Mouse (Mus musculus): Measurements from ENCODE around the gene Kcnc1. TPM values are rescaled to one million over a fixed set of nuclear protein-coding genes. Genes with fewer than 3 reads are reported as not detected.
A peak's percentile ranks its signal among the peaks of the same experiment; 100 is the strongest.

Gene Kcnc1
- total RNA-seq, 2 experiments from 2014 or later = 105 to 112 TPM

- no peak for DNase-seq (ENCODE audit: extremely low spot score in 1 of 2, low spot score in 1 of 2)
Observed at GRCm38 (mm10) chr7:46418102-46418622, 21.9 kb downstream of the Kcnc1 start.

DNA sequence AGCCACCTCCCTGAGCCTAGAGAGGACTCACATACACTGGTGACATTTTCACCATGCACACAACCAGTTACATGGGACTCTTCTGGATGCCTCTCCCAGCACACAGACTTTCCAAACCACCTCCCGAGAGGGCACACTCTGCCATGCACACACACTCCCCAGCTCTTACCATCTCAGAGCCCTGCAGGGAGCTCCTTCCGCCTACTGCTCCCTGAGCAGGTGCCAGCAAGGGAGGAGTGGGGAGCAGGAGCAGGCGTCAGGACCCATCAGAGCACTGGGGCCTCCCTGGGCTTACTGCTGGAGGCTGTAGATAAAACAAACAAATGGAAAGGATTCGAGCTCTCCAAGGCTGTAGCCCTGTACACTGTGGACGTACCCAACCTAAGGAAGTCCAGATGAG, 25.2 kb downstream of the Kcnc1 start:
- DNase-seq (ENCODE audit: extremely low spot score in 1 of 2, low spot score in 1 of 2) = no peak

DNA sequence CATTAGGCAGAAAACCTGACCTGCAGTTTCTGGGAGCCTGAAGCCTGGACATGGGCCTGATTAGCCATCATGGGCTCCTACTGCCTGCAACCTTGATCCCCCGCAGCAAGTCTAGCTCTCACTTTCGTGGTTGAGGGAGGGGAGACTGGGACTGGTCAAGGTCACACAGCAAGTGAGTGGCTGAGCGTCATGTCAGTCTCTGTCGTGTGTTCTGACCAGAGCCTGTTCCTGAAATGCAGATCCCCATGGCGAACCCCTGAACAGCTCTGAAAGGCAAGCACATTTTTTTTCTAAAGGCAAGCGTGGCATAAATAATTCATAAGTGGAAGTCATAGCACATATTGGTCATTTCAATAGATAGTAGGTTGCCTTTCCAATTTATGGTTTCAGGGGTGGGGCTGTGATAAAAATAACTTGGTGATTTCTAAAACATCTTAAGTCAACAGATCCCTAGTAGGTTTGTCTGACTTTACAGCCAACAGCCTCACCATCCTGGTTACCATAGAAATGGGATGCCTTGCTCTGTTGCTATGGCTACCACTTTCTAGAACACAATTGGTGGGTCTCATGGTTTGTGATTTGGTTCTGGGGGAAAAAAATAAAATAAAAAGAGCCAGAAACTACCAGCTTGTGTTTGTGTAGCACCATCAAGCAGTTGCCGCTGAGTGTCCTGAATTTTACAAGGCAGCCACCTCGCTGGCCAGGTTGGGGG, 25.9 kb downstream of the Kcnc1 start:
- DNase-seq (ENCODE audit: extremely low spot score in 1 of 2, low spot score in 1 of 2) = no peak

DNA sequence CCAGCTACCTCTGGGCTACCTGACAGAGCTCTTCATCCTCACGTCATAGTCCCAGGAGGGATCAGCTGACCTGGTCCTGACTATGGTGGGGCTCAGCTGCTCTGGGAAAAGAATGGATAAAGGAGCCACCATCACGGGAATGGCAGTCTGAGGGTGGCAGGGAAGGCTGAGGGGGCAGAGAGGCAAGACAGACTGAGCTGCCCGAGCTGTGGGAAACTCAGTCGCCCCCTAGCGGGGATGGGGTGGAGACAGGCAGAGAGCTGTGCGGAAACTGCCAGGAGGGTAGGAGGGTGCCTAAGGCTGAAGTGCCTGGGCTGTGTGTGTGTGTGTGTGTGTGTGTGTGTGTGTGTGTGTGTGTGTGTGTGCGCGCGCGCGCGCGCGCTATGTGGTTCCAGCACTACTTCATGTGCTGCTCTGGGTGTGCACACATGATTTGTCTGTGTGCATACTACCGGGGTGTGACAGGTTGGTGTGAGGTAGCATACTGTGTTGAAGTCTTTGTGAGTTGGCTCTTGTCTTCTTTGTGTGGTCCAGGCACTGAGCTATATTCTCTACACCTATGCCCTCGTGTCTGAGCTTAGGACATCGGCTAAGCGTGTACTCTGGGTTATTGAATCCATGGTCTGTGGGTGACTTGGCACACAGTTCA, 26.6 kb downstream of the Kcnc1 start:
- peak; percentile 76 to 81 for DNase-seq (ENCODE audit: extremely low spot score in 1 of 2, low spot score in 1 of 2)

DNA sequence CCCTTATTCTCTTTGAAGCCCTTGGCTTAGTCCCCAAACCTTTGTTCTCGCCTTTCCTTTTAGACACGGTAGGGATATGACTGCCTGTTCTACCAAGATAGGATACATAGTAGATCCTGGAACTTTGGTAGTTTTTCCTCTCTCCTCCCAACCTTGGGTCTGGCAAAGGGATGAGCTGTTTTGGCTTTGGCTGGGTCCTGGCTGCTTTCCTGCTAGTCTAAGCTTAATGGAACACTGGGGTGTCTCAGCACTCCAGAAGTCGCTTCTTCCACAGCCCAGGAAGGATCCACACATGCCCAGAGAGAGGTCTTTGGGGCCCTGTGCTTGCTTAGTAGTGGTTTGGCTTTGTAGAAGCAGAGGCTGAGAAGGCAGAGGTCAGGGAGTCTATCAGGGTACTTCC, 27.7 kb downstream of the Kcnc1 start:
- no peak for DNase-seq (ENCODE audit: extremely low spot score in 1 of 2, low spot score in 1 of 2)

- no peak for DNase-seq (ENCODE audit: extremely low spot score in 1 of 2, low spot score in 1 of 2)
Observed at GRCm38 (mm10) chr7:46425012-46425411, 28.7 kb downstream of the Kcnc1 start.

- DNase-seq (ENCODE audit: extremely low spot score in 1 of 2, low spot score in 1 of 2) = no peak
Observed at GRCm38 (mm10) chr7:46433874-46434273, 37.6 kb downstream of the Kcnc1 start.

GRCm38 (mm10) chr7:46435833-46436232, 39.5 kb downstream of the Kcnc1 start:
- DNase-seq (ENCODE audit: extremely low spot score in 1 of 2, low spot score in 1 of 2) = no peak

DNA sequence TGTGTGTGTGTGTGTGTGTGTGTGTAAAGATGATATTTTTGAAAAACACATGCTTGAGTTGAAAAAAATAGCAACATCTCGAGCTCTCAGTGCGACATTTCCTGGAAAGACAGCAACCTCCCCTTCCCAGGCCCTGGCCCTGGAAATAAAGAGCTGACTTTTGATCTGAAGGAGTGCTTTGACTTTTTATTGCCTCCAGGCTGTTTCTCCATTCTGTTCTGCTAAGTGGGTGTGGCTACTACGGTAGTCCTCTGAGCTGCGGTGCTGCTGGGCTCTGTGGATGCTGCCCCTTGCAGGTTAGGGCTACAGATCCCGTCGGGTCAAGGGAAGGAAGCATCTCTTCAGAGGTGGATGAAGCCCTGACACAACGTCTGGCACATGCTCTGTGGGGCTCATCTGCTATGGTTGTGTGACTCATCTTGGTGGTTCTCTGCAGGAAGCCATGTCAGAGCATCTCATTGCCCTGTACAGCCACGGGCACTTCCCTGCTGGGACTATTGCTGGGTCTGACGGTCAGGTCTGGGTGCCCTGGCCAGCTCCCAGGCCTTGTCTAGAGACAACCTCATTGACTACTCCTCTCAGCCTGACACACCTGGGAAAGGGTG, 42.3 kb downstream of the Kcnc1 start:
- no peak for DNase-seq (ENCODE audit: extremely low spot score in 1 of 2, low spot score in 1 of 2)

DNA sequence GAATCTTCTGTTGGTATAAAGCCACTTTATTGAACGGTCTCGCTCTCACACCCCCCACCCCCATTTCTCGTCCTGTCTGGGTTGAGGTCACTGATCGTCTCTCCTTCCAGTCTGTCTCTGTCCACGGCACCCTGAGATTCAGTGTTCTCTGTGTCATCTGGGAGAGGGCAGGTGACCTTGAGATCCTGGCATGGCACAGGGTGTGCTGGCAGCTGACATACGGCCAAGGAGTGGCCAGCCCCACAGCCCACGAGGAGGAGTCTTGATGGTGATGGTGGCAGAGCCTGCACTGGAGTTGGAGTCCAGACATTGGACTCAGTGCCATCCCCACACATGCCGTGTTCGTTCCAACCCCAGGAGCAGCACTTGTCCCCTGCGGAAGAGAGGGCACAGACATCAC, 46.9 kb downstream of the Kcnc1 start:
- no peak for DNase-seq (ENCODE audit: extremely low spot score in 1 of 2, low spot score in 1 of 2)

DNA sequence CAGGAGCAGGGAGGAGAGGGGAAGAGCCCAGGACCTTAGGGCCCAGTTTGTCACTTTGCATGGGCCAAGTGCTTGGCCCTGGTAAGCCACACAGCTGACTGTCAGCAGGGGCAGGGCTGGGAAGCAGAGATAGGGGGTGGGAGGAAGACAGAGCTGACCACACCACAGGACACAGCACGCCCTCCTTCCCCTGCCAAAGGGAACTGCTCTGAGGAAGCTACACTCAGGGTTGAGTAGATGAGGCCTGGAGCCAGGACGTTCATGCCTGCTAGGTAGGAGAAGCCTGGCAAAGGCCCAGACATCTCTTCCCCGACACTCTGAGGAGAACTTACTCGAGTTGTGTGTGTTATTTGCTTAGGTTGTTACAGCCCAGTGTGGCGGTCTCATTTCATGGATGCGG, 49.6 kb downstream of the Kcnc1 start:
- no peak for DNase-seq (ENCODE audit: extremely low spot score in 1 of 2, low spot score in 1 of 2)

GRCm38 (mm10) chr7:46447473-46448165, 51.3 kb downstream of the Kcnc1 start:
- DNase-seq (ENCODE audit: extremely low spot score in 1 of 2, low spot score in 1 of 2) = no peak

DNA sequence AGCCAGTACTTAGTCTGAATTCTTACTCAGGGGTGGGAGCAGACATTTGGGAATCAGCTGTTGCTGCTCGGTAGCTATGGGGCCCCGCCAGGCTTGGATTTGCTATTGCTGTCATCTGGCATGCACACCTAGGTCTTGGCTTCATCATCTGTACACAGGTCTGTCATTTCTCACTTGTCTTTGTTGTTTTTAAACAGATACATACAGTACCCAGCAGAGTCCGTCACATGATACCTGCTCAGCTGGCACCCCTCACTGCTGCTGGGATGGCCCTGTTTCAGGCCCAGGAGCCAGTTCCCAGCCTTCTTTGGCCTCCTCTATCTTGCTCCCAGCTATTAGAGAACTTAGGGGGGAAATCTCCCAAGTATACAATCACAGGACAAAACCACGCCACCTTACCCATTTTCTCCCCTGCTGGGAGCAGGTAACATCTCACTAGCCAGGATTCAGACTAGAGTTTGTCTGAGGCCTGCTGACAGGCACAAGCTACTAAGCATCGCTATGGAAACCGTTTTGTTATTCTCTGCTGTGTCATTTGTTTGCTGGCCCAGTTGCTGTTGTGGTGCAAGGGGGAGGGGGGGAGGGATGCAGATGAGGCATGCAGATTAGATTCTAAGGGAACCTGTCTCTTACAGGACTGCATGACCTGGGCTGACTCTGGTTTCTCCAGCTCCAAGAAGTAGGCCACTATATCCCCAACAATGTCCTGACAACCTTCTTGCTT, 52.8 kb downstream of the Kcnc1 start:
- no peak for DNase-seq (ENCODE audit: extremely low spot score in 1 of 2, low spot score in 1 of 2)

DNA sequence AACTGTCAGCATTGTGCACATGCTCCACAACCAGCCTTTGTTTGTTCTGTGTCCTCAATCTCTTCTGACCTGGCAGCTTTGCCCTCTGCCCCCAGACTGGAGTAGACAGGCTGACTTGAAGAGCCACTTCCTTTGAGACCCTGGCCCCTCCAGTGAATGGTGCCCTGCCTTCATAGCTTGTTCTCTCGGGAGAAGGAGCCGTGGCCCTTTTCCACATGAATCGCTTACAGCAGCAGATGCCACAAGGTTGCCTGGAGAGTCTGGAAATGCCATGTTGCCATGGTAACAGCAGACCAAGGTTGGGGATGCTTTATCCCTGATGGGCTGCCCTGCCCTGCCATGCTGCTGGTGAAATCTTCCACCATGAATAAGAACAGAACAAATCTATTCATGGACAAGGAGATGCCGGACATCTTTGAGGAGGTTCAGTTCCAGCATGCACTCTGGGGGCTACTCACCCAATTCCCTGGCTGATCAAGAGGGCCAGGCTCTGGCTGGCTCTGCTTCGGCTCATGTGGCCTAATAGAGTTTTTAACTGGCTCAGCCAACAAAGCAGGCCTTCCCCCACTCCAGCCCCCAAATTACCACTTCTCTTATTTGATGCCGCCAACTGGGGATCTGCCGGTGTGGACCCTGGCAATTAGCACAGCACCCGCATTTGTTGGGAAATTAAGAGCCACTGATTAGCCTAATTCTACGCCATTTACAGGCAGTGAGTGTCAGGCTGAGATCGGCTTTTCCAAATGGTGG, 57.8 kb downstream of the Kcnc1 start:
- no peak for DNase-seq (ENCODE audit: extremely low spot score in 1 of 2, low spot score in 1 of 2)

DNA sequence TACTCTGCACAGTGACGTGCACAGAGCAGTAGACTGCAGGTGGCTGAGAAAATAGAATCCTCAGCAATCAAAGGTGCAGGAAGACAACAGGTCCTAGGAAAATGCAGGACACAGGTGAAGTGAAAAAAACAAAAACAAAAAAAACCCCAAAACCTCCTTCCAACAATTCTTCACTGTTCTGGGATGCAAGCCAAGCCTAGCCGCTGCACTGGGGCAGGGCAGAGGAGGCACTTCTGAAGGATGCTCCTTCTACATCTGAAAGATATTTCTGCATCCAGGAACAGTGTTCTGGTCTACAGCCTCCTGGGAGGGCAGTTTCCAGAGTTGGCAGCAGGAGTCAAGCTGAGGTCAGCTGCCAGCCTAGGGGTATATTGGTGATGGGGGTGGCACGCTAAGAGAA, 61.6 kb downstream of the Kcnc1 start:
- no peak for DNase-seq (ENCODE audit: extremely low spot score in 1 of 2, low spot score in 1 of 2)

- DNase-seq (ENCODE audit: extremely low spot score in 1 of 2, low spot score in 1 of 2) = no peak
Observed at GRCm38 (mm10) chr7:46459200-46459599, 62.9 kb downstream of the Kcnc1 start.

GRCm38 (mm10) chr7:46459605-46460245, 63.4 kb downstream of the Kcnc1 start:
- no peak for DNase-seq (ENCODE audit: extremely low spot score in 1 of 2, low spot score in 1 of 2)

- no peak for DNase-seq (ENCODE audit: extremely low spot score in 1 of 2, low spot score in 1 of 2)
Observed at GRCm38 (mm10) chr7:46462287-46462686, 66.0 kb downstream of the Kcnc1 start.

- DNase-seq (ENCODE audit: extremely low spot score in 1 of 2, low spot score in 1 of 2) = no peak
Observed at GRCm38 (mm10) chr7:46463136-46463535, 66.8 kb downstream of the Kcnc1 start.

Data from layer of hippocampus, postnatal 25 days (tissue).